Mouse (Mus musculus) lung, postnatal 10 days (tissue): Measurements from ENCODE around the gene Nfic.
"Not testable (repeated sequence)": the region's sequence is repeated elsewhere in the genome, so short reads cannot be mapped to it uniquely, and the experiment has no call there.

Experiments used
- DNase-seq: peaks from one replicate; pipeline ENCODE4 v3.0.0; 2021

The Nfic gene

DNA sequence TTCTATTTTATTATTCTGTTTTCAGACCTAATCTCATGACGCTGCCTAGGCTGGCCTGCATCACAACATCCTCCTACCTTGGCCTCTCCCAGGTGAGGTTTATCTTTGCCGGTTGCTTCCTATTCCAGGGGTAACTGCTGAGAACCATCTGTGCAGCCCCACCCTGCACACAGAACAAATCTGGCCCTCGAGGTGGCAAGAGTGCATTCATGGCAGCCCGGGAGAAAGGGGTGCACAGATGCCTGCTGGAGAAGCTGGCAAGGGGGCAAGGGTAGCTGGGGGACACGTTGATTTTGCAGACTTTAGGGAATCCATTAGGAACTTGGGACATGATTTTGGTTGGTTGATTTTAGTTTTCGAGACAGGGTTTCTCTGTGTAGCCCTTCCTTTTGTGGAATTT is 2.8 kb upstream of the Nfic start:
- DNase-seq, result no peak

GRCm38 (mm10) chr10:81457624-81458023 is 2.2 kb upstream of the Nfic start:
- no peak for DNase-seq

- no peak for DNase-seq
Observed at GRCm38 (mm10) chr10:81456983-81457563, 1.6 kb upstream of the Nfic start.

- no peak for DNase-seq
Observed at GRCm38 (mm10) chr10:81454106-81454505, 1.3 kb downstream of the Nfic start.

GRCm38 (mm10) chr10:81452947-81453288 is 2.5 kb downstream of the Nfic start:
- DNase-seq, result no peak

GRCm38 (mm10) chr10:81452237-81452946 is 3.0 kb downstream of the Nfic start:
- DNase-seq, result no peak

DNA sequence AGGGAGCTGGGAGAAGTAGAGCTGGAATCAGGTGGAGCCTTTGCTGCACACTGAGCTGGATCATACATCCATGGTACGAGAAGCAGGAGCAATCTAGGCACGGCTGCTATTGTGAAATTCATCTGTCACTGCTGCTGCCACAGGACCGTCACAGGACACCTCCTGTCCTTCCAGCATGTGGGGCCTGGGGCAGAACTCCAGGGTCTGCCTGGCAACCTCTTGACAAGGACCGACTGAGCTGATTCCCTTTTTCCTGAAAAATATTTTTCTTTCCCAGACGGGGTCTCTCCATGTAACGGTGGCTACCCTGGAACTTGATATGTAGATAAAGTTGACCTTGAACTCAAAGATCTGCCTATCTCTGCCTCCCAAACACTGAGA is 4.1 kb downstream of the Nfic start:
- no peak for DNase-seq

GRCm38 (mm10) chr10:81450641-81451364 is 4.6 kb downstream of the Nfic start:
- no peak for DNase-seq

- peak; percentile 91 for DNase-seq
Observed at GRCm38 (mm10) chr10:81450140-81450539, 5.3 kb downstream of the Nfic start.

GRCm38 (mm10) chr10:81445516-81445915 is 9.9 kb downstream of the Nfic start:
- DNase-seq, result not testable (repeated sequence)

DNA sequence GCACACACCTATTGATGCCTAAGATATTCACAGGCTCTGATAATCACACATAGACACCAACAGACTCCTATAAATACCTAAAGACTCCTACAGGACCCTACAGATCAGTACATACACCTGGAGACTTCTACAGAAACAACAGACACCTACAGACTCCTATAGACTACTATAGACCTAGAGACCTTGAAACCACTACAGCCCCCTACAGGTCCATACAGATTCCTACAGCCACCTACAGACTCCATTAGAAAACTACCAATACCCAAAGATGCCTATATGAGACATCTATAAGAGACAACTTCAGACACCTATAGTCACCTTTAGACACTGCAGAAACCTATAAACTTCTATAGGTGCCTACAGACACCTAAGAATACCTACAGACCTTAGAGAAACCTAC is 14.4 kb downstream of the Nfic start:
- no peak for DNase-seq

DNA sequence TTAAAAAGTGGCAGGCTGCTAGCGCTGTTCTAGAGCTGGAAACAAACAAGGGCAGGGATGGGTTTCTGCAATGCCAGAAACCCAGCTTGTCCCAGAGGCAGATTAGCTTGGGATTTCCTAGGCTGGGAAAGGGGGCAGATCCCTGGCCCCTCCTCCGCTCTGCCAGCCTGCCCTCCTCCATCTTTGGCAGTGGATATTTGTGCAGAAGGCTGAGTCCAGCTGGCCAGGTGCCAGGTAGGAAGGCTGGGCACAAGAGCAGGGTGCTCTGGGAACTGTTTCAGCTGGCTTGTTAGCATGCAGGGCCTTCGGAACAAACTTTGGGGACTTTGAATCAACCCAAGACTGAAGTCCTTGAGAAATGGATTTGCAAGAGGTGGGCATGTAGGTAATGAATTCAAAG is 20.0 kb downstream of the Nfic start:
- peak; percentile 79 for DNase-seq

GRCm38 (mm10) chr10:81434361-81435263 is 20.8 kb downstream of the Nfic start:
- DNase-seq, result peak; percentile 62

DNA sequence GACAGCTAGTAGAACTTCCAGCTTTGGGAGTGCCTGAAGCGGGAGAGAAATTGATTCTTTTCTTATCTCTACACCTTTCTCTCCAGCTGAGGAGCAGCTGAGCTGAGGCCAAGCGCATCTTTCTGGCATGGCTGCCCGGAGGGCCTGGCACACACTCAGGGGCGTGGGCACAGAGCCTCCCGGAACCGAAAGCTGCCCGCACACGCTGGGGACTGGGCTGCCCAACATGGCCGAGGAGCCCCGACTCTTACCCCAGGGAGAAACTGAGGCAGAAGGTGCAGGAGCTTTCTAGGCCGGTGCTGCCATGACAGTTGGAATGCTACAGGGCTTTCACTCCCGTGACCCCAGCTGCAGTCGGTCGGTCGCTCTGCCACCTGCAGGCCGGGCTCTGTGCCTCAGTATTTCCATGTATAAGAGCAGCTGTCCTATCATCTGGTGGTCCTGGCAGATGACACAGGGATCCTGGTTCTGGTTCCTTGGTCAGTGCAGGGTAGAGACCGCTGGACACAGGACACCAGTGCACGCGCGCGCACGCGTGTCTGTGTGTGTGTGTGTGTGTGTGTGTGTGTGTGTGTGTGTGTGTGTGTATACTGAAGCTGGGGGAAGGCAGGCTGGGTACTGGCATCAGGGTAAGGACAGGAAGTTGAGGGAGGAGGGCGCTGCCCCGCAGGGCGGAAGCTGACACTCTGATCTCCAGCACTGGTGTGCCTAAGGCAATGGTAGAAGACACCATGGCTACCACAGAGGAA is 21.7 kb downstream of the Nfic start:
- peak; percentile 77 for DNase-seq

DNA sequence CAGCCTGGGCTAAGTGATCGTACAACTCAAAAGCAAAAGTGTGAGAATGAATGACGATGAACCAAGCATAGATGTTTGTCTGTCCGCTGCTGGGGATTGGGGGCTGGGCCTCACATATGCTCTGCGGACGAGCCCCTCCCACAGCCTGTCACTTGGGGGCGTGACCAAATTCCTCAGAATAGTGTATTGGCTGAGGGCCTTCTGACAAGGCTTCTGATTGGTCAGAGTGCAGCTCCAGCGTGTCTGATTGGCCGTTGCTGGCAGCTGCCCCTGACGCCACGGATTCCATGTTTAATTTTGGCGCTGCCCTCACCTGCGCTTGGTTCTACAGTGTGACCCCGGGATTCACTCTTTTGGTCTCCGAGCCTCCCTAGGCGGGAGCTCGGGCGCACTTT is 22.6 kb downstream of the Nfic start:
- peak; percentile 98 for DNase-seq

DNA sequence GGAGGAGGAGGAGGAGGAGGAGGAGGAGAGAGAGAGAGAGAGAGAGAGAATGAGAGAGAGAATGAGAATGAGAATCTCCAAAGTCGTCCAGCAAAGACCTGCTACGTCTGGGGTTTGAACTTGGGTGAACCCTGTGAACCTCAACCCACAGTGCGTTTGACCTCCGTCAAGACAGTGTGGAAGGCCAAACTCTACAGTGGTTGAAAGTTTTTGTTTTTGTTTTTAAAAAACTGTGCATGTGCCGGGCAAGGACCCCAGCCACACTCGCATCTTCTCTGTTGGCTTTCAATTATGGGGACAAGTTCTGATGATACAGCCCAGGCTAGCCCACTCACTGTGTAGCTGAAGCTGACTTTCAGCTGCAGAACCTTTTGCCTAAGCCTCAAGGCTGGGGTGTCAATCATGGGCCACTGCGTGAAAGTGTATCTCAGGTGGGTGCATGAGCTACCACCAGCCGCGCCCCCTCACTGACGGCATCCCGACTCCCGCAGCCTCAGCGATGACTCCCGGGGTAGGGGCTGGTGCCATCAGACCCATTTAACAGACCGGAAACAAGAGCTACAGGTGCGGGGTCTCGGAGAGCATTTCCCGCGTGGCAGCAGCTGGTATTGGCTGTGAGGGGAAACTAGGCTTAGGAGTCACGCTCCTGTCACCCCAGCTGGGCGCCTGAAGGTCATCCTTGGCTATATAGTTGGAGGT is 23.1 kb downstream of the Nfic start:
- no peak for DNase-seq

DNA sequence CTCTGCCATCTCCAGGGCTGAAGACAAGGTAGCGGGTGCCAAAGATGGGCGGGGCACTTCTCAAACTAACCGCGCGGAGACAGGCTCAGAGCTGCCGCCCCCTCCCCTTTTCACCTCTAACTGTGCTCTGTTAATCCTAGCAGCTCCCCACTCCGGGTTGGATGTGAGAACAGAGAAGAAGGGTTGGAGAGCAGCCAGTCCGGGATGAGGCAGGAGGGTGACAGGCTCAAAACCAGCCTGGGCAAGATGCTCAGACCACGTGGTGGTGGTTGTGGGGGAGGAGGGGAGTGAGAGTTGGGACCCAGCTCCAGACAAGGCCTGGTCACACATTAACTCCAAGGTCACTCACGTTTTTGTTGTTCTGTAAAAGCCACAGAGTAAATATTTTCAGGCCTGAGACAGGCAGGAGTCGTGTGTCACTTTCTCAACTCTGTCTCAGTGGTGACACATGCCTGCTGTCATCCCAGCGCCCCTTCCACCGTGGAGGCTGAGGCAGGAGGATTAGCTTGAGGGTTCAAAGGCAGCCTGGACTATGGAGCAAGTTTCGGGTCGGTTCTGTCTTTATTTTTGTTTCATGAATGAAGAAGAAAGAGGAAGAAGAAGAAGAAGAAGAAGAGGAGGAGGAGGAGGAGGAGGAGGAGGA is 23.8 kb downstream of the Nfic start:
- DNase-seq, result peak; percentile 56

- DNase-seq, result peak; percentile 69
Observed at GRCm38 (mm10) chr10:81430831-81431525, 24.5 kb downstream of the Nfic start.

DNA sequence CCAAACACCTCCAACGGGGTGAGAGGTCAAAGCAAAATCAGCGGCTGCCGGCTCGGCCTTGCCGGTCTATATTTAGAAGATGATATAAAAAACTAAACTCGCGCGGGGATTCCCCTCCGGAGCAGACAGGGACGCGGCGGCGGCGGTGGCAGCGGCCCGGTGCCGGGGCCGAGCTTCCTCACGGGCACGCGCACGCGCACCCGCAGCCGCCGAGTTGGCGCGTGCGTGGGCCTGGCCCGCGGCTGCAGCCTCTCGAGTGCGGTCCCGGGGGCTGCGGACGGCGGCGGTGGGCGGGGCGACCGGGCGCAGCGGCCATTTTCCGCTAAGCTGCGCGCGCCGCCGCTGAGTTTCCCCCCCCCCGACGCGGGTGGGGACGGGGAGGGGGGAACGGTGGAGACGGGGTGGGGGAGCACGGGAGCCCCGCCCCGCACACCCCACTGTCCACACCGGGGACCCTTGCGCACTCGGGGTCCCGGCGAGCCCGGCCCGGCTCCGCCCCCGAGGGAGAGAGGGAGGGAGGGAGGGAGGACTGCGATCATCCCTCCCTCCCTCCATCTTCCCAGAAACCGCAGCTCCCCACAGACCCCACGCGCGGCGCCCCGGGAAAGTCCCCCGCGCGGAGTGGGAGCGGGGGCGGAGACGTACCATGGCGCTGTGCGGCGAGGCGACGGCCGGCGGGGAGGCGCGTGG is 25.1 kb downstream of the Nfic start:
- DNase-seq, result peak; percentile 82

- peak; percentile 96 for DNase-seq
Observed at GRCm38 (mm10) chr10:81429605-81430061, 25.8 kb downstream of the Nfic start.
